Mouse (Mus musculus) inflammation-experienced regulatory T-cells, adult 6 months (primary cell): ENCODE results near the gene Nbea. TPM values are rescaled to one million over a fixed set of nuclear protein-coding genes. Genes with fewer than 3 reads are reported as not detected.

Experiments used
- ATAC-seq: one replicate; pipeline ENCODE4 v1.8.0; 2017
- polyA plus RNA-seq, 3 experiments: library from polyadenylated mRNA; unstranded; fragments of 100-300 nt; shearing (Covaris generic); gene quantifications; one replicate each; pipeline ENCODE4 v1.2.1; 2017

The Nbea gene
- polyA plus RNA-seq, 3 experiments from 2014 or later, result 0.40 TPM; not detected in 2

GRCm38 (mm10) chr3:55782771-55783170, 400.7 kb downstream of the Nbea start:
- peak; percentile 12 for ATAC-seq

- ATAC-seq, result no peak
These were observed 401.3 kb downstream of the Nbea start, which contains the start of gene Mab21l1 for GRCm38 (mm10) chr3:55782056-55782687. Gene Mab21l1 (plus strand): TSS chr3:55782510.

- ATAC-seq, result no peak
These were observed 402.0 kb downstream of the Nbea start for GRCm38 (mm10) chr3:55781429-55782055.

- ATAC-seq, result no peak
These were observed 403.1 kb downstream of the Nbea start for GRCm38 (mm10) chr3:55780120-55781070.

GRCm38 (mm10) chr3:55778764-55779730, 404.5 kb downstream of the Nbea start:
- no peak for ATAC-seq

- no peak for ATAC-seq
These were observed 406.0 kb downstream of the Nbea start for GRCm38 (mm10) chr3:55777501-55777900.

GRCm38 (mm10) chr3:55775753-55776152, 407.7 kb downstream of the Nbea start:
- ATAC-seq, result no peak

- no peak for ATAC-seq
These were observed 408.3 kb downstream of the Nbea start for GRCm38 (mm10) chr3:55775245-55775644.

- ATAC-seq, result no peak
These were observed 409.3 kb downstream of the Nbea start for GRCm38 (mm10) chr3:55774203-55774602.

- no peak for ATAC-seq
These were observed 414.2 kb downstream of the Nbea start for GRCm38 (mm10) chr3:55769308-55769707.

GRCm38 (mm10) chr3:55768654-55769053, 414.8 kb downstream of the Nbea start:
- ATAC-seq, result no peak

- ATAC-seq, result no peak
These were observed 419.9 kb downstream of the Nbea start for GRCm38 (mm10) chr3:55763591-55763990.

GRCm38 (mm10) chr3:55758297-55758696, 425.2 kb downstream of the Nbea start:
- no peak for ATAC-seq

- no peak for ATAC-seq
These were observed 426.8 kb downstream of the Nbea start for GRCm38 (mm10) chr3:55756602-55757190.

- no peak for ATAC-seq
These were observed 427.5 kb downstream of the Nbea start for GRCm38 (mm10) chr3:55755805-55756601.

- ATAC-seq, result no peak
These were observed 428.4 kb downstream of the Nbea start for GRCm38 (mm10) chr3:55754981-55755608.

GRCm38 (mm10) chr3:55753872-55754271, 429.6 kb downstream of the Nbea start:
- no peak for ATAC-seq

- no peak for ATAC-seq
These were observed 430.9 kb downstream of the Nbea start for GRCm38 (mm10) chr3:55752558-55752957.

GRCm38 (mm10) chr3:55751363-55751762, 432.1 kb downstream of the Nbea start:
- no peak for ATAC-seq

- ATAC-seq, result no peak
These were observed 432.9 kb downstream of the Nbea start for GRCm38 (mm10) chr3:55750445-55751065.
